Mouse (Mus musculus): ENCODE data around the gene Ssx2ip.

- no peak for TF ChIP-seq GATA1 (IDR thresholded peaks at IDR 0.05; ENCODE audit: borderline replicate concordance, low read length)
- TF ChIP-seq CTCF (IDR thresholded peaks at IDR 0.05; ENCODE audit: low read depth, low read length), result no peak
Measured at GRCm38 (mm10) chr3:146355146-146355545, 49.3 kb upstream of the Ssx2ip start.

Data from G1E (cell line).